Mouse (Mus musculus) midbrain, postnatal 0 days (tissue): Measurements from ENCODE around the gene Gosr2. TPM values are rescaled to one million over a fixed set of nuclear protein-coding genes. Genes with fewer than 3 reads are reported as not detected.
"Not testable (repeated sequence)": the region's sequence is repeated elsewhere in the genome, so short reads cannot be mapped to it uniquely, and the experiment has no call there.

ENCODE experiments used
- ATAC-seq: fragments of 200-750 bp; cut with Nextera tagmentation; 2 replicates; pipeline ENCODE4 v1.8.0; 2017; ENCODE audit warnings: moderate number of reproducible peaks, mild to moderate bottlenecking, moderate TSS enrichment, moderate library complexity; ENCODE audit not compliant: low FRiP score
- DNase-seq: peaks from one replicate; pipeline ENCODE4 v3.0.0-alpha.2; 2015; ENCODE audit warnings: low spot score
- H3K27ac ChIP-seq: fragments of 300-500 bp; sonication (generic); 2 replicates; pipeline ENCODE4 v1.5.1; 2014; ENCODE audit warnings: low read depth, mild to moderate bottlenecking, low read length, mixed read lengths
- H3K27me3 ChIP-seq: fragments of 300-500 bp; sonication (generic); 2 replicates; pipeline ENCODE4 v1.6.1; 2014; ENCODE audit warnings: low read length, control low read depth, mixed read lengths; ENCODE audit not compliant: insufficient read depth
- H3K36me3 ChIP-seq: fragments of 300-500 bp; sonication (generic); 2 replicates; pipeline ENCODE4 v1.6.1; 2014; ENCODE audit warnings: low read length, control low read depth, mixed read lengths; ENCODE audit not compliant: insufficient read depth
- H3K4me1 ChIP-seq: fragments of 300-500 bp; sonication (generic); 2 replicates; pipeline ENCODE4 v1.6.1; 2014; ENCODE audit warnings: mild to moderate bottlenecking, control low read depth, antibody characterized with exemption, low read length, mixed read lengths; ENCODE audit not compliant: insufficient read depth
- H3K4me2 ChIP-seq: fragments of 300-500 bp; sonication (generic); 2 replicates; pipeline ENCODE4 v1.6.1; 2014; ENCODE audit warnings: low read depth, mild to moderate bottlenecking, low read length, mixed read lengths; ENCODE audit not compliant: poor library complexity, severe bottlenecking
- H3K4me3 ChIP-seq: fragments of 300-500 bp; sonication (generic); 2 replicates; pipeline ENCODE4 v1.5.1; 2014; ENCODE audit warnings: low read depth, mild to moderate bottlenecking, low read length, moderate library complexity
- H3K9ac ChIP-seq: fragments of 300-500 bp; sonication (generic); replicated peaks from 2 replicates; pipeline ENCODE4 v1.6.1; 2014; ENCODE audit warnings: mild to moderate bottlenecking, low read length, moderate library complexity, mixed read lengths; ENCODE audit not compliant: poor library complexity, severe bottlenecking
- H3K9me3 ChIP-seq: fragments of 300-500 bp; sonication (generic); 2 replicates; pipeline ENCODE4 v1.6.1; 2016; ENCODE audit warnings: low read length, control low read depth
- CTCF ChIP-seq: IDR thresholded peaks from 2 replicates; pipeline ENCODE4 v1.5.1; 2016; ENCODE audit warnings: antibody characterized with exemption, mild to moderate bottlenecking
- WGBS: fragments of 180-500 bp; shearing (Covaris S2); extraction: QIAGEN DNeasy Blood & Tissue Kit; methylation state at CpG from one replicate; pipeline ENCODE4 v1.1.7; 2014; 5-methylcytosine and 5-hydroxymethylcytosine counted together
- polyA plus RNA-seq: library from polyadenylated mRNA; unstranded; fragments of >200 nt; fragmentation: Nextera tagmentation; extraction: Ambion mirVana; gene quantifications from 2 replicates; pipeline ENCODE4 v1.2.1, GENCODE M21; 2015
- total RNA-seq: library from RNA; depleted of rRNA; stranded (reverse); fragments of >200 nt; gene quantifications from 2 replicates; pipeline ENCODE4 v1.2.3, GENCODE M21; 2014

The Gosr2 gene
- total and polyA plus RNA-seq, 2 experiments from 2014 or later = 88.2 to 104 TPM

- Histone ChIP-seq H3K27me3 (no peaks in the 10 kb centered on the region), H3K9ac (no peak overlapping the region), H3K9me3 (no peaks in the 10 kb centered on the region), H3K4me1 (no peaks in the 10 kb centered on the region), H3K27ac (no peak overlapping the region), H3K4me3 (no peak overlapping the region), H3K4me2 (no peak overlapping the region), H3K36me3 (peaks cover 56% of the 10 kb centered on the region)
- ATAC-seq = no peak
- TF ChIP-seq CTCF = no peak
- no peak for DNase-seq
- 92% methylated on average over 6 of the region's 6 CpGs for WGBS
Observed at GRCm38 (mm10) chr11:103686706-103687105, 11.0 kb downstream of the Gosr2 start.

- ATAC-seq = no peak
- H3K27ac ChIP-seq = no peak overlapping the region
Observed at GRCm38 (mm10) chr11:103685261-103685736, 12.4 kb downstream of the Gosr2 start.

GRCm38 (mm10) chr11:103683667-103684334 lies 13.9 kb downstream of the Gosr2 start:
- no peaks in the 10 kb centered on the region for H3K9me3 ChIP-seq
- no peak overlapping the region for H3K9ac ChIP-seq
- H3K4me2 ChIP-seq = no peak overlapping the region
- H3K27ac ChIP-seq = no peak overlapping the region
- no peak for ATAC-seq
- no peak for TF ChIP-seq CTCF
- no peaks in the 10 kb centered on the region for H3K4me1 ChIP-seq
- WGBS = 83% methylated on average over 11 of the region's 11 CpGs
- no peak overlapping the region for H3K4me3 ChIP-seq
- no peaks in the 10 kb centered on the region for H3K27me3 ChIP-seq
- H3K36me3 ChIP-seq = peaks cover 77% of the 10 kb centered on the region
- DNase-seq = no peak

More at GRCm38 (mm10) chr11:103685261-103685736, 12.4 kb downstream of the Gosr2 start:
- Histone ChIP-seq H3K9me3 (no peaks in the 10 kb centered on the region), H3K27me3 (no peaks in the 10 kb centered on the region), H3K4me2 (no peak overlapping the region), H3K4me3 (no peak overlapping the region), H3K4me1 (no peaks in the 10 kb centered on the region), H3K36me3 (peaks cover 67% of the 10 kb centered on the region), H3K9ac (no peak overlapping the region)
- no peak for TF ChIP-seq CTCF
- DNase-seq = peak; percentile 68
- WGBS = 77% methylated on average over 7 of the region's 7 CpGs

GRCm38 (mm10) chr11:103677042-103677441 lies 20.7 kb downstream of the Gosr2 start:
- peak; percentile 69 for TF ChIP-seq CTCF
- H3K4me2 ChIP-seq, H3K27me3 ChIP-seq, ATAC-seq, H3K9ac ChIP-seq, H3K4me1 ChIP-seq, H3K9me3 ChIP-seq, H3K27ac ChIP-seq, H3K4me3 ChIP-seq: not testable (repeated sequence)
- 23% methylated on average over 2 of the region's 2 CpGs for WGBS
- peak; percentile 53 for DNase-seq
- H3K36me3 ChIP-seq = peaks cover 48% of the 10 kb centered on the region

GRCm38 (mm10) chr11:103675556-103675955 lies 22.1 kb downstream of the Gosr2 start:
- peak; percentile 98 for TF ChIP-seq CTCF
- H3K4me3 ChIP-seq = no peak overlapping the region
- H3K27ac ChIP-seq = no peak overlapping the region
- WGBS = 33% methylated on average over 3 of the region's 3 CpGs
- H3K9me3 ChIP-seq = no peaks in the 10 kb centered on the region
- H3K4me2 ChIP-seq = no peak overlapping the region
- peaks cover 37% of the 10 kb centered on the region for H3K36me3 ChIP-seq
- DNase-seq = peak; percentile 89
- no peak overlapping the region for H3K9ac ChIP-seq
- H3K27me3 ChIP-seq = no peaks in the 10 kb centered on the region
- no peaks in the 10 kb centered on the region for H3K4me1 ChIP-seq
- ATAC-seq = no peak

- no peak overlapping the region for H3K27ac ChIP-seq
- peak; percentile 49 for ATAC-seq
- H3K4me2 ChIP-seq = no peak overlapping the region
- H3K9me3 ChIP-seq = no peaks in the 10 kb centered on the region
- peak; percentile 28 for DNase-seq
- no peaks in the 10 kb centered on the region for H3K27me3 ChIP-seq
- TF ChIP-seq CTCF = no peak
- no peak overlapping the region for H3K9ac ChIP-seq
- WGBS = 25% methylated on average over 13 of the region's 13 CpGs
- no peak overlapping the region for H3K4me3 ChIP-seq
- H3K4me1 ChIP-seq = peaks cover 18% of the 10 kb centered on the region
- H3K36me3 ChIP-seq = no peaks in the 10 kb centered on the region
Observed at GRCm38 (mm10) chr11:103666907-103667426, 30.7 kb downstream of the Gosr2 start.
